Mouse (Mus musculus): ENCODE results near the gene Serp1. TPM values are rescaled to one million over a fixed set of nuclear protein-coding genes. Genes with fewer than 3 reads are reported as not detected.

The Serp1 gene
- total RNA-seq (2023), result 10 to 100 TPM; 50.8 to 52.0 TPM

DNA sequence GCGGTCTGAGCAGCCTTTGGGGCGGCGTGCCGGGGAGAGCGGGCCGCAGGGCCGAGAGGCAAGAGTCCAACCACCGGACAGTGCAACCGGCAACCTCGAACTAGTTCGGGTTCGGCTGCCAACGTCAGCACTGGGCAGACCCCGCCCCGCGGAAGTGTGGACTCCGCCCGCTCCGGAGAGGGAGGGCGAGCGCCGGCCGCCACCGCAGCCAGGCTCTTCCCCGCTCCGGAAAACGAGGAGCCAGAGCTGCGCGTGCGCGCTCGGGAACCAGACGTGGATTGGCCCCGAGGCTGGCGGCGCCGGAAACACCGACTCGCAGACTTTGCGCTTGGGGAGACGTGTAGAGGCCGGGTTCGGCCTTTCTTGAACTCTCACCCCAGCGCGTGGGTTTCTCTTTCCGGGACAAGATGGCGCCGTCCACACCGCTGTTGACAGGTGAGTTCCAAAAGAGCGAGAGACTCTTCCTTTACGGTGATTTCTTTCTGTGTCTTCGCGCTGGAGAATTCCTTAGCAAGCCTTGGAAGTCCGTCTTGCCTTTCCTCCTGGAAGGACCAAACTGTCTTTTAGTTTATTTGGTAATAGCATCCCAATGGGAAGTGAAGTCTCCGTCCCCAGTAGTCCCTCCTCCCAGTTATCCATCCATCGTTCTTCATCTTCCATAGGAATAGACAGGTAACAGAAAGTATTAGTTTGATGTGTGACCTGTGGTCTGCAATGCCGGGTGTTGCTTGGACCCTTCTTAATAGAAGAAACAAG, at the start of gene Serp1, which contains the start of gene Eif2a:
TSS of gene Serp1 (minus strand) at position 241 of the 756 bp plus-strand sequence.
TSS of gene Eif2a (plus strand) at position 170 of the 756 bp plus-strand sequence.

Other genes with a start within 250 kb of the Serp1 start
- gene Tsc22d2, start 111.2 kb downstream of the Serp1 start, total RNA-seq (2023), result 10 to 100 TPM; 49.3 to 54.4 TPM
- 10 to 100 TPM; 67.4 to 69.8 TPM for gene Eif2a, start 71 bp downstream of the Serp1 start, total RNA-seq (2023)
- 100 to 1,000 TPM; 127 to 128 TPM for gene Selenot, start 50.7 kb upstream of the Serp1 start, total RNA-seq (2023)
- gene Erich6, start 111.3 kb upstream of the Serp1 start, total RNA-seq (2023), result not detected
- 10 to 100 TPM; 59.7 to 66.5 TPM for gene Siah2, start 166.5 kb upstream of the Serp1 start, total RNA-seq (2023)

All from T-cell, adult 66 days (primary cell).